Mouse (Mus musculus) right cerebral cortex, postnatal 14 days (tissue): Measurements from ENCODE around the gene Serinc5.

Experiments used
- DNase-seq: peaks from one replicate; pipeline ENCODE4 v3.0.0; 2022

The Serinc5 gene

GRCm38 (mm10) chr13:92615201-92615600, 4.3 kb downstream of the Serinc5 start:
- DNase-seq: no peak

- DNase-seq: no peak
Measured at GRCm38 (mm10) chr13:92616459-92616858, 5.6 kb downstream of the Serinc5 start.

- no peak for DNase-seq
Measured at GRCm38 (mm10) chr13:92626196-92626595, 15.3 kb downstream of the Serinc5 start.

GRCm38 (mm10) chr13:92626725-92627124, 15.8 kb downstream of the Serinc5 start:
- no peak for DNase-seq

- DNase-seq: no peak
Measured at GRCm38 (mm10) chr13:92629509-92629908, 18.6 kb downstream of the Serinc5 start.

- DNase-seq: no peak
Measured at GRCm38 (mm10) chr13:92631450-92631849, 20.6 kb downstream of the Serinc5 start.

- DNase-seq: no peak
Measured at GRCm38 (mm10) chr13:92632550-92632949, 21.7 kb downstream of the Serinc5 start.

GRCm38 (mm10) chr13:92635040-92635439, 24.1 kb downstream of the Serinc5 start:
- DNase-seq: no peak

- DNase-seq: no peak
Measured at GRCm38 (mm10) chr13:92636226-92636909, 25.5 kb downstream of the Serinc5 start.

- peak; percentile 19 for DNase-seq
Measured at GRCm38 (mm10) chr13:92636910-92637275, 26.0 kb downstream of the Serinc5 start.

GRCm38 (mm10) chr13:92639093-92640014, 28.5 kb downstream of the Serinc5 start:
- DNase-seq: peak; percentile 52

- no peak for DNase-seq
Measured at GRCm38 (mm10) chr13:92644199-92644598, 33.3 kb downstream of the Serinc5 start.

GRCm38 (mm10) chr13:92644753-92645152, 33.9 kb downstream of the Serinc5 start:
- DNase-seq: no peak

- DNase-seq: no peak
Measured at GRCm38 (mm10) chr13:92647695-92648094, 36.8 kb downstream of the Serinc5 start.

- no peak for DNase-seq
Measured at GRCm38 (mm10) chr13:92649111-92649510, 38.2 kb downstream of the Serinc5 start.

- DNase-seq: no peak
Measured at GRCm38 (mm10) chr13:92650956-92651355, 40.1 kb downstream of the Serinc5 start.

GRCm38 (mm10) chr13:92652498-92652897, 41.6 kb downstream of the Serinc5 start:
- DNase-seq: no peak

- DNase-seq: no peak
Measured at GRCm38 (mm10) chr13:92653283-92653682, 42.4 kb downstream of the Serinc5 start.

- no peak for DNase-seq
Measured at GRCm38 (mm10) chr13:92656815-92657513, 46.1 kb downstream of the Serinc5 start.

GRCm38 (mm10) chr13:92659611-92660010, 48.7 kb downstream of the Serinc5 start:
- DNase-seq: no peak

- DNase-seq: no peak
Measured at GRCm38 (mm10) chr13:92662555-92663286, 51.8 kb downstream of the Serinc5 start.

- no peak for DNase-seq
Measured at GRCm38 (mm10) chr13:92665008-92665407, 54.1 kb downstream of the Serinc5 start.
